ENCODE assay signal across 10 mouse cellular contexts in the genomic region with DNA sequence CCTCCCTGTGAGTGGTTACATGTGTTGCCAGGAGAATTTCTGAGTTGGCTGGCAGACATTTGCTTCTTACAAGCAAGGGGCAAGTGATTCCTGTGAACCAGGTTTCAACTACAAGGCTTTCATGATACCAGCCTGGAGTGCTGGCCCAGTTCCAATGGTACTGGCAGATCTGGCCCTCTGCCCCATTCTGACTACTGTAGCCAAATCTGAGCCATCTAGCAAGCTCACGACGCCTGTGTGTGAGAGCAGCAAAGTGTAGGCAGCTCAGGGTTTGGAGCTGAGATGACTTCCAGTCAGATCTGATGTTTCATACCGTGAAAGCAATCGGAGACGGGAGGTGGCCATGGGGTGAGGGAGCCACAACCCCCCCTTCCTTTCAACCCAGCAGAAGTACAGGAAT. TPM values are rescaled to one million over a fixed set of nuclear protein-coding genes. Genes with fewer than 3 reads are reported as not detected.
DNase-seq lines count a peak whose midpoint lies in the region; ATAC-seq and TF ChIP-seq lines count a peak whose summit lies in the region.
"Had no signal": no experiment of that assay in that cellular context is flagged by ENCODE, and none has a peak within 500 bp of the region (broad histone marks: within the 10 kb centered on the region; RNA-seq: fewer than 3 reads in every experiment).

No protein-coding gene starts in this region.

- H3K27me3 ChIP-seq in stomach, postnatal 0 days (ENCODE audit: control insufficient read depth, insufficient read depth, low read length): no peaks in the 10 kb centered on the region
- H3K27me3 ChIP-seq: heart, embryonic 15.5 days; limb, embryonic 15.5 days had no signal

- ATAC-seq in frontal cortex, adult (ENCODE audit: low TSS enrichment): peak; percentile 69; the same call in 1 of the 2 replicates
- no peak for ATAC-seq in stomach, postnatal 0 days (ENCODE audit: low FRiP score, low TSS enrichment)

- H3K4me2 ChIP-seq in stomach, postnatal 0 days (replicated peaks; ENCODE audit: low read depth): no peak overlapping the region
- H3K4me2 ChIP-seq: heart, embryonic 15.5 days; limb, embryonic 15.5 days had no signal

- H3K4me3 ChIP-seq in stomach, postnatal 0 days (ENCODE audit: low read depth, low read length): no peak overlapping the region
- H3K4me3 ChIP-seq: heart, embryonic 15.5 days; limb, embryonic 15.5 days had no signal

- H3K9me3 ChIP-seq in stomach, postnatal 0 days (ENCODE audit: control insufficient read depth, low read length): no peaks in the 10 kb centered on the region
- H3K9me3 ChIP-seq: heart, embryonic 15.5 days; limb, embryonic 15.5 days had no signal

- no peak for TF ChIP-seq EP300 in stomach, postnatal 0 days (optimal IDR thresholded peaks at IDR 0.05)

- peaks cover 12% of the 10 kb centered on the region; the same call in 1 of the 2 replicates for H3K36me3 ChIP-seq in stomach, postnatal 0 days (ENCODE audit: control insufficient read depth, insufficient read depth, low read length)

- no peak for TF ChIP-seq CTCF in stomach, postnatal 0 days (IDR thresholded peaks at IDR 0.05; ENCODE audit: low read depth)

- DNase-seq in frontal cortex, postnatal 25 days (ENCODE audit: low spot score in 2 of 2): no peak
- peak; percentile 34 for DNase-seq in layer of hippocampus, adult 9-11 months
- no peak for DNase-seq in layer of hippocampus, postnatal 36 days
- peak; percentile 71 for DNase-seq in adrenal gland, postnatal 10 days
- peak; percentile 77 for DNase-seq in cerebellum, adult 9-11 months
- no peak for DNase-seq in stomach, postnatal 0 days (ENCODE audit: low spot score)
- no peak for DNase-seq in MN1 (ENCODE audit: low spot score)

- no peaks in the 10 kb centered on the region for H3K4me1 ChIP-seq in stomach, postnatal 0 days (replicated peaks; ENCODE audit: control insufficient read depth, insufficient read depth)
- H3K4me1 ChIP-seq: limb, embryonic 15.5 days had no signal

- no peak overlapping the region for H3K27ac ChIP-seq in stomach, postnatal 0 days (replicated peaks)
- H3K27ac ChIP-seq: heart, embryonic 15.5 days; limb, embryonic 15.5 days had no signal

- no peak overlapping the region for H3K9ac ChIP-seq in stomach, postnatal 0 days (ENCODE audit: low read length)
- H3K9ac ChIP-seq: heart, embryonic 15.5 days; limb, embryonic 15.5 days had no signal

- 80% methylated on average over 5 of the region's 5 CpGs for WGBS in stomach, postnatal 0 days

RNA-seq across cellular contexts. Expression of a gene that starts 8.8 kb away (rescaled TPM):
- 10 to 100 TPM; 19.3 to 20.6 TPM for total RNA-seq in layer of hippocampus, postnatal 36 days (2021)
- 10 to 100 TPM; 34.4 to 37.7 TPM for total RNA-seq in adrenal gland, postnatal 10 days (2021)
- 25.3 and 27.6 TPM in 2 replicates for polyA plus RNA-seq in stomach, postnatal 0 days (2015; fragmentation: Nextera tagmentation; extraction: Ambion mirVana)

RNA-seq across cellular contexts. Expression of a gene that starts 34.6 kb away (rescaled TPM):
- total RNA-seq in layer of hippocampus, postnatal 36 days (2021): 1 to 10 TPM; 2.4 to 4.3 TPM
- total RNA-seq in adrenal gland, postnatal 10 days (2021): 1 to 10 TPM; 4.2 to 6.1 TPM
- polyA plus RNA-seq in stomach, postnatal 0 days (2015; fragmentation: Nextera tagmentation; extraction: Ambion mirVana): 1.9 and 2.0 TPM in 2 replicates

Comparison
In these comparisons a context has a peak if more than half of its experiments do, and no peak if none do; other contexts are left out.
1. DNase-seq: peak in layer of hippocampus, adult 9-11 months (single experiment), adrenal gland, postnatal 10 days (single experiment) and cerebellum, adult 9-11 months (single experiment); none in frontal cortex, postnatal 25 days (0 of 2), layer of hippocampus, postnatal 36 days (0 of 2), stomach, postnatal 0 days (single experiment) and MN1 (single experiment).